Mouse (Mus musculus) retina, embryonic 14.5 days (tissue): Measurements from ENCODE around the gene Tmem185a.
"Not testable (repeated sequence)": the region's sequence is repeated elsewhere in the genome, so short reads cannot be mapped to it uniquely, and the experiment has no call there.

Source experiments
- DNase-seq: peaks from one replicate; pipeline ENCODE4 v3.0.0-alpha.2; 2015; ENCODE audit warnings: low spot score

The Tmem185a gene

DNA sequence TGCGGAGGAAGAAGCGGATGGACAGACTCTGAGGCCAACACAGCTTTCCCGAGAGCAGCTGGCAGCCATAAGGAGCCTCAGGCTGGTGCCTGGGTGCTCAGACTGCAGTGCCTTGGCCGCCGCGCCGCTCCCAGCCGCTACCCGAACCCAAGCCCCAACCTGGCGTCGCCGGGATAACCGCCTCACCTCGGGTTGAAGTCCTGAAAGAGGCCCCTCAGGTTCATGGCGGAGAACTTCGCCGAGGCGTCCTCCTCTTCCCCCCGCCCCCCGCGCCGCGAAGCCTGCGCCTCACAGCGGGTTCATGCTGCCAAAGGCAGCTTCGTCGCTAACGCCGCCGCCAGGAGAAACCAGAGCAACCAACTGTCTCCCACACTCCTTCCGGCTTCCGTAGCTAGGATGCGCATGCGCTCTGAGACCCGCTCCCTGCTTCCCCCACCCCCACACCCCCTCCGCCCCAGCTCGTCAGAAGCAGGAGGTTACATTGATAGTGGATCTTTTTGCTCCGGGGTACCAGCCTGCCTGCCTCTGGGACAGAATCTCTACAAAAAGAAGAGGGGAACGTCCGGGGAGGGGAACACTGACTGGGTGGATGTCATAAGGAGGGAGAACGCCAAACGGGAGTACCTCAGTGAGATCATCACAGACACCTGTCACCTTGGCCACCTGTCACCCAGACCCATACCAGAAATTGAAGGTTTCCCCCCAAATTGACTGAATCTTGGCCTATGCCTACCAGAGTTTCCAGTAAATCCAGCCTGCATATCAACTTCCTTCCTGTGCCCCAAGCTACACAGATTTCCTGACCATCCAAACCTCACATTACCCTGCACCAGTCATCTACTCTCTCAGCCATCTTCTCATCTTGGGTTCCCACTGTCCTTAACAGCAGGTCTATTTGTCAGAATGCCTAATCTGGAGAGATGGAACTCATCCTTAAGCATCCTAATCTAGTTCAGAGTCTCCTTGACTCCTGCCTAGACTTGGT, at the start of gene Tmem185a:
Tmem185a (minus strand) TSS at position 389 of the 985 bp plus-strand sequence.
- peak; percentile 86 for DNase-seq

DNA sequence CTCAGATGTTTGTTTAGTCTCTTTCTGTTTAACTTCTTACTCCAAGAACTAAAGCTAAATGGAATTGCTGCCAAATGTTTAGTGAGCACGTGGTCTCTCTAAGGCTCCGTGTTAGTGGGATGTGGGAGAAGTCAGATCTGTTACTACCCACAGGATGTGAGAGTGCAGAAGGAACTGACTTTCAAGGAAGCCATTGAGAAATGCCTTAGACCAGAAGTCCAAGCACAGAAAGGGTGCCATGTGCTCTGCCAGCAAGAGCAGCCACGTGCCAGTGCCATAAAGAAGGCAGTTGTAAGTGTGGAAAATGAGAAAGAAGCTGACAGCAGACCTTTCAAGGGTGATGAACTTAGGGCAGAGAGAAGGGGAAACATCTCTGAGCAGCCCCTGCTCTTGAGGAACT, 37.4 kb upstream of the Tmem185a start:
- DNase-seq, result not testable (repeated sequence)

DNA sequence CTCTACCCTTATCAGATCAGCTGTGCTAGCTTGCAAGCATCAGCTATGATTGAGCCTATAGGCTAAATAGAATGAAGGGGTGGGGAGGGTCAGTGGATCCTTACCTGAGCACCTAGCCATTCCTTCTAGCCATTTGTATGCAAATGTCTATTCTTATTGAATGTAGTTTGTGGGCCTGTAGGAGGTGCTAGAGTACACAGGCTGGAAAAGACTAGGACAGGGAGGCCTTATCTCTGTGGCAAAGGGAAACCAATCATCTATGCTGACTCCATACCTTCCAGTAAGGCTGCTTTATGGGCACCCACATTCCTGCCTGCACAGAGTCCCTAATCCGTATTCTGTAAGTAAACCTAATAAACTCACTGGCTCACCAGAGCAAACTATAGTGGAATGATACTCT, 10.3 kb upstream of the Tmem185a start:
- not testable (repeated sequence) for DNase-seq

DNA sequence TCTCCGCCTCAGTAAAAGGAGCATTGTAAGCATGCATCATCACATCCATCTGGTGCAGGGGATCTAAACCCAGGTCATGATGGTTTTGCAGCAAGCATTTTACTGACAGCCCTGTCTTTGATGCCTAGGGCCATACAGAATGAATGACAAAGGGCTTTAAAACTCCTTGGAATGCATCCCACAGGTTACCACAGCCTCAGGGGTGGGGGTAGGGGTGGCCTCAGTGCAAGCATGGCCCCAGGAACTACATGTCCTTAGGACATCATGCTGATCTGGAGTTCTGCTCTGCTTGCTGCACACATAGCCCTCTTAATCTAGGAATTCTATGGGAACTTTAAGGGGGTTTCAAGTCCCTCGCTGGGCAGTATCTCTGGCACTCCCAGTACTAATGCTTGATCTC, 5.2 kb upstream of the Tmem185a start:
- DNase-seq, result no peak

DNA sequence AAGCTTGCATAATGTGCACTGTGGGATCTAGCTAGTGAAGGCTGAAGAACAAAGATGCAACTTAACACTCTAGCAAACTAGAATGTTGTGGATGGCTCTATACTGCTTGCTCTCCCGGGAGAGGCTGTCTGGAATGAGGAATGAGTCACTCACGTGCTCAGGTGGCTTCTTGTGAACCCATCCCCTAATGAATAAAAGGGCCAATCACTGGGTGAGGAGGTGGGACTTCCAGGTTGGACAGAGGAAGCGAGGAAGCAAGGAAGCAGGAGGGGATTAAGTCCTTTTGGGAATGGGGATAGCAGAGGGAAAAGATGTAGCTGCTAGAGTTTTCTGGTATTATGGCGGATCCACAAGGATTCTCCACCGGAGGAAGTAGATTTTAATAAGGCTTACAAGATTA, 1.7 kb upstream of the Tmem185a start:
- DNase-seq, result no peak

DNA sequence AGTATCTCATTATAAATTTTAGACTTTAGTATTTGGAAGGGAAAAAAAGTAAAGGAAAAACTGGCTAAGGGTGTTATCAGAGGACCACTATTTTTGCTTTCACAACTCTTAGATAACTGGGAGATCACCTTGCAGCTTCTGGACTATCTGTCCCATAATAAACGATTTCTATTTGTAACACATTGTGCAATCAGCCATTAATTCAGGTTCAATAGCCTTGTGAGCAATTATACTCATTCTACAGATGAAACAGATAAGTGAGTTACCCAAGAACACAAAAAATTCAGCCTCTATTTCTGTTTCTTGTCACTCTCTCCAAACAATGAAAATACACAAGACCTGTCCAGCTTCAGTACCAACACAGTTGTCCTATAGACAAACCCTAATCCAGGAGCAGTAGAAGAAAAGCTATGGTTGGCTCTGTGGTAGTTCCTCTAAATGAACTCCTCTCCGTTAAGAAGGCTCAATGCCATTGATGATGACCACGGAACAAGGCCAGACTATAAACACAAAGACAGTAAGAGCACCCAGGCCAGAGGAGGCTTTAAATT, 1.7 kb downstream of the Tmem185a start:
- DNase-seq, result no peak

DNA sequence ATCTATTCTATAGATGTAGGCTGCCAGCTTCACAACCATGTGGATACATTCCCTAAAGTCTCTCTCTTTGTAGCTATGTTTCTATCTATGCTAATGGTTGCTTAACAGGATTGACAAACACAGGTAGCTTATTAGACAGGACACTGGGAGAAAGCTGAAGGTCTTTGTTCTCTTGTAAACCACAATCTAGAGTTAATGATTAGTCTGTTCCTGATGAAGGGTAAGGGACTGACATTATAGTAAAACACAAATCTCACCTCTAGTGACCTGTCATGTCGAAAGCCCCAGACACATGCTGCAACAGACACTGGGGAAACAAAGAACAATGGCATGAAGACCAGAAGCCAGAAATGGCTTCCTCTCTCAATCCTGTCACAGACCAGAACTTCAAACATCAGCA, 10.1 kb downstream of the Tmem185a start:
- DNase-seq, result no peak

DNA sequence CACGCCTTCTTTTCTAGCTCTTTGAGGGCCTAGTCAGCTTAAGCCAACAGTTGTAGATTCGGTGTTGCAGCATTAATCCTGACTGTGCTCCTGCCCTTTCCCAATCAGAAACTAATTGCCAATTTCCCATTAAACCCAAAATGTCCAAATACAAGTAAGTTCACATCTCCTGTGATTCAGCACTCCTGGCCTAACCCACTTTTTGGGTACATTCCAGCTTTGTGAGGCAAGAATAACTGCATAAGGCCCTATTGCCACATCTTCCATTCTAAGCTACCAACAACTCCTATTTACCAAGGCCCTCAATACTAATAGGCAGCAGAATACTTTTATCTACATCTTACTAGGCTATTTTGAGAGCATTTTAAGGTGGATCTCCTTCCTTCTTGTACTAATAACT, 11.5 kb downstream of the Tmem185a start:
- DNase-seq, result no peak

DNA sequence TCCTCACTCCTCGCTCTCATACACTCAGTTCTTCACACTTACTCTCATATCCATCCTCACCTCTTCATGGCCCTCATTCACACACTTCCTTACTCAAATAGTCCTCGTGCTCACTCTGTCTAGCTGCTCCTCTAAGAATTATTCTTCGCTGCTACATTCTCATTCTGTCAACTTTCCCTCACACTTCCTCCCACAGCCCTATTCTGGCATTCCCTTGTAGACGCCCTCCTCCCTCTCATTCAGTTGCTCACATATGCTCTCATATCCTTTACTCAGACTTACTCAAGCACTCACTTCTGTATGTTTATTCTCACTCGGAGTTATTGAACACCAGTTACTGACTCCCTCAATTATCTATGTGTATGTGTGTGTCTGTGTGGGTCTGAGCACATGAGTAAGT, 13.4 kb downstream of the Tmem185a start:
- no peak for DNase-seq

DNA sequence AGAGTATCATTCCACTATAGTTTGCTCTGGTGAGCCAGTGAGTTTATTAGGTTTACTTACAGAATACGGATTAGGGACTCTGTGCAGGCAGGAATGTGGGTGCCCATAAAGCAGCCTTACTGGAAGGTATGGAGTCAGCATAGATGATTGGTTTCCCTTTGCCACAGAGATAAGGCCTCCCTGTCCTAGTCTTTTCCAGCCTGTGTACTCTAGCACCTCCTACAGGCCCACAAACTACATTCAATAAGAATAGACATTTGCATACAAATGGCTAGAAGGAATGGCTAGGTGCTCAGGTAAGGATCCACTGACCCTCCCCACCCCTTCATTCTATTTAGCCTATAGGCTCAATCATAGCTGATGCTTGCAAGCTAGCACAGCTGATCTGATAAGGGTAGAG, 24.6 kb downstream of the Tmem185a start:
- DNase-seq, result not testable (repeated sequence)

DNA sequence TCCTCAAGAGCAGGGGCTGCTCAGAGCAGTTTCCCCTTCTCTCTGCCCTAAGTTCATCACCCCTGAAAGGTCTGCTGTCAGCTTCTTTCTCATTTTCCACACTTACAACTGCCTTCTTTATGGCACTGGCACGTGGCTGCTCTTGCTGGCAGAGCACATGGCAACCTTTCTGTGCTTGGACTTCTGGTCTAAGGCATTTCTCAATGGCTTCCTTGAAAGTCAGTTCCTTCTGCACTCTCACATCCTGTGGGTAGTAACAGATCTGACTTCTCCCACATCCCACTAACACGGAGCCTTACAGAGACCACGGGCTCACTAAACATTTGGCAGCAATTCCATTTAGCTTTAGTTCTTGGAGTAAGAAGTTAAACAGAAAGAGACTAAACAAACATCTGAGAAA, 51.5 kb downstream of the Tmem185a start:
- not testable (repeated sequence) for DNase-seq
